ENCODE assay signal across 22 mouse cellular contexts in the genomic region with DNA sequence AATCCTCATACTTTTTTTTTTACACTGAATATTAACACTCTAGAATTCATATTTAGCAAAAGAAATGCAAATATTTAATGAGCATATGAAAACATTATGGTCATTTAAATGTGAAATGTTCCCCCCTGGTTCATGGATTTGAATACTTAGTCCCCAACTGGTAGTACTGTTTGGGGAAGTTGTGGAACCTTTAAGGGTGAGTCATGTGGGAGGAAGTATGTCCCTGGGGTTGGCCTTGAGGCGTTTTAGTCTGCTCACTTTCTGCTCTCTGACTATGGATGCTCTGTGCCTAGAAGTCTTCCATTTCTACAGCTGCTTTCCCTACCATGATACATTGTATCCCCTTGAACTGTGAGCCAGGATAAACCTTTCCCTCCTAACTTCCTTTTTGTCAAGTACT.
"Had no signal": no experiment of that assay in that cellular context is flagged by ENCODE, and none has a peak within 500 bp of the region (broad histone marks: within the 10 kb centered on the region; RNA-seq: fewer than 3 reads in every experiment).

No protein-coding gene starts in this region.

- H3K4me1 ChIP-seq: stomach, embryonic 15.5 days had no signal

- H3K27ac ChIP-seq: kidney, postnatal 0 days; layer of hippocampus, adult 2 months; left cerebral cortex, adult 2 months; liver, embryonic 14.5 days; midbrain, embryonic 12.5 days; midbrain, embryonic 15.5 days; neural tube, embryonic 13.5 days; stomach, embryonic 15.5 days had no signal

- H3K9ac ChIP-seq: liver, embryonic 14.5 days; liver, postnatal 0 days; lung, embryonic 14.5 days; midbrain, embryonic 12.5 days; midbrain, embryonic 15.5 days; neural tube, embryonic 13.5 days; stomach, embryonic 15.5 days had no signal

- H3K27me3 ChIP-seq: midbrain, embryonic 12.5 days; midbrain, embryonic 15.5 days; neural tube, embryonic 13.5 days; stomach, embryonic 15.5 days had no signal

- H3K4me3 ChIP-seq: layer of hippocampus, adult 2 months; left cerebral cortex, adult 2 months; midbrain, embryonic 12.5 days; midbrain, embryonic 15.5 days; myocyte; neural tube, embryonic 13.5 days; stomach, embryonic 15.5 days had no signal

- H3K4me2 ChIP-seq: lung, embryonic 14.5 days; midbrain, embryonic 12.5 days; midbrain, embryonic 15.5 days; neural tube, embryonic 13.5 days; stomach, embryonic 15.5 days had no signal

- H3K36me3 ChIP-seq: midbrain, embryonic 12.5 days; midbrain, embryonic 15.5 days; neural tube, embryonic 13.5 days; stomach, embryonic 15.5 days had no signal

- DNase-seq: kidney, adult 2 months; kidney, postnatal 25 days; layer of hippocampus, adult 9-11 months; layer of hippocampus, postnatal 36 days; liver, postnatal 0 days; lung, embryonic 14.5 days; lung, postnatal 36 days; retina, postnatal 1 day; right cerebral cortex, postnatal 25 days; spleen, adult 18-20 months; thymus, adult 2 months; thymus, postnatal 36 days had no signal

- H3K9me3 ChIP-seq: midbrain, embryonic 12.5 days; midbrain, embryonic 15.5 days; neural tube, embryonic 13.5 days; stomach, embryonic 15.5 days had no signal

- ATAC-seq: liver, postnatal 0 days; lung, postnatal 0 days; midbrain, embryonic 15.5 days had no signal
